8 mouse cellular contexts compared by ENCODE assay signal in the genomic region with DNA sequence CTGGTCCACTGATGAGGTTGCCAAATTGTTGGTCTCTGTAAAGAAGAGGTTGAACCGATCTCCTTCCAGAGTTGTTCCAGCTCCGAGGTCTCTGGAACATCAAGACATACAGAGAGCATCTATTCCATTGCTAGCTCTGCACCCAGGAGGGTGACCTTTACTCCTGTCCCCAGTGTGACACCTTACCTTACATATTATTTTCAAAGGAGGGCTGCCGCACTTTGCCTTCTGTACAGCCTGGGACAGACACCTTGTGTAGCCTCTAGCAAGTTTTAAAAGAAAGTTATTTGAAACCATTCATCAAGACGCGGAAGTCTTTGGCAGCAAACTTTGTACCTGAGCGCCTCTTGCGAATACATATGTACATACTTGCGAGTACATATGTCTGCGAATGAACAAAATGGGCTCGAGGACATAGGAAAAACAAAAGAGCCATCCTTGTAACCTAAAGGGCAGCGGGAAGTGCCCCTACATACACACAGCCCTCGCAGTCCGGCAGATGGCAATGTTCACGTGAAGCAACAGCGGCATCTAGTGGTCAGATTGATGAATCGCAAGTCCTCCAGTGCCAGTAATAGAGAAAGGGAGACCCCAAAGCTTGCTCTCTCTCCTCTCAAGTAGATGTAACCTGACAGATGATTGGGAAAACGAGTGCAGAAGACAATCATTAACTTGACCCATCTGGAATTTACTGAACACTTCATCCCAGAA.
DNase-seq lines count a peak whose midpoint lies in the region; ATAC-seq lines count a peak whose summit lies in the region.

No protein-coding gene starts in this region.

- H3K36me3 ChIP-seq in embryonic facial prominence, embryonic 14.5 days (ENCODE audit: control insufficient read depth, insufficient read depth, low read length): no peaks in the 10 kb centered on the region

- no peak overlapping the region for H3K9ac ChIP-seq in embryonic facial prominence, embryonic 14.5 days (ENCODE audit: low read depth, low read length)

- DNase-seq in MN1 (ENCODE audit: low spot score): peak; percentile 88
- peak; percentile 61 for DNase-seq in brain, adult 2 months (ENCODE audit: low read depth, low spot score)
- peak; percentile 72 for DNase-seq in embryonic facial prominence, embryonic 14.5 days (ENCODE audit: low spot score)
- DNase-seq in heart, postnatal 4 days: peak; percentile 82
- peak; percentile 54 for DNase-seq in layer of hippocampus, adult 11-12 months (ENCODE audit: low spot score)
- peak; percentile 81 for DNase-seq in lung, postnatal 10 days
- peak; percentile 47 for DNase-seq in ovary, postnatal 36 days (ENCODE audit: low spot score)
- peak; percentile 75 for DNase-seq in thymus, postnatal 4 days

- H3K27ac ChIP-seq in embryonic facial prominence, embryonic 14.5 days (replicated peaks; ENCODE audit: low read depth, low read length): no peak overlapping the region

- ATAC-seq in embryonic facial prominence, embryonic 14.5 days (ENCODE audit: low read depth): peak; percentile 60

- H3K4me1 ChIP-seq in embryonic facial prominence, embryonic 14.5 days (ENCODE audit: control insufficient read depth, insufficient read depth, low read length): no peaks in the 10 kb centered on the region

- 23% methylated on average over 17 of the region's 17 CpGs for WGBS in embryonic facial prominence, embryonic 14.5 days

- H3K4me2 ChIP-seq in embryonic facial prominence, embryonic 14.5 days (ENCODE audit: low read depth, low read length): peak overlapping the region; percentile 40

- H3K27me3 ChIP-seq in embryonic facial prominence, embryonic 14.5 days (replicated peaks; ENCODE audit: control insufficient read depth, insufficient read depth, low read length): no peaks in the 10 kb centered on the region

- H3K9me3 ChIP-seq in embryonic facial prominence, embryonic 14.5 days (ENCODE audit: control insufficient read depth, low read length): no peaks in the 10 kb centered on the region

- no peak overlapping the region for H3K4me3 ChIP-seq in embryonic facial prominence, embryonic 14.5 days (ENCODE audit: low read depth, low read length)
